Mouse (Mus musculus) ovary, adult 2 months (tissue): ENCODE data around the gene Sval1. TPM values are rescaled to one million over a fixed set of nuclear protein-coding genes. Genes with fewer than 3 reads are reported as not detected.

ENCODE experiments used
- polyA plus RNA-seq: library from polyadenylated mRNA; depleted of rRNA; stranded (reverse); fragments of >200 nt; gene quantifications from 2 replicates; pipeline ENCODE4 v1.2.3, GENCODE M21; 2012; rRNA removed

Gene Sval1
- polyA plus RNA-seq, result not detected in 2 replicates

DNA sequence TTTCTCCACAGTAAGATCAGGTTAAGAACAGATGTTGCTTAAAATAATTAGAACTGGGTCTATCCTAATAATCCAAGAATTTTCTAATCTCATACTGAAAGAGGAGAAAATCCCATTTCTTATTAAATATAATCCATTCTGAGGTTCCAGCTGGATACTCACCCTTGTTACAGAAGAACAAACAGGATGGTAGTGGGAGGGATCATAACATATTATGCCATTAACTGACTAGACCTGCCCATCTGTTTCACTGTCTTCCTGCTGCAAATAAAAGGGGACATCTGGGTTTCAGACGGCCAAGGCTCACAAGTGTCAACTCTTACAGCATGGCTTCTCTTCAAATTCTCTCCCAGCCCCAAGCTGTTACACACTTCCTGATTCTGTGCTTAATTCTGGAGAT, at the start of gene Sval1:
Gene Sval1 (plus strand): TSS at position 301 of the 400 bp plus-strand sequence.

DNA sequence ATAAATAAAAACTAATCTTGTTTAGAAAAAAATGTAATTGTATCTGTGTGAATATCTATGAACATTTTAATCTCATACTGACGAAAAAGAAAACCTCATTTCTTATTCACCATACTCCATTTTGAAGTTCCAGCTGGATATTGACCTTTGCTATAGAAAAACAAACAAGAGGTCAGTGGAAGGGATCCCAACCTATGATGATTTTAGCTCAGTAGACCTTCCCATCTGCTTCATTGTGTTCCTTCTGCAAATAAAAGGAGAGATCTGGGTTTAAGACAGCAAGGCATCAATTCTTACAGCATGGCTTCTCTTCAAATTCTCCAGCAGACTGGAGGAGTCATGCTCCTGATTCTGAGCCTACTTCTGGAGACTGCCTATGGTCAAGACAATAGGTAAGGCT, 16.4 kb downstream of the Sval1 start, which contains the start of gene Sval3:
Gene Sval3 (plus strand): TSS at position 301 of the 400 bp plus-strand sequence.

Other genes with a start within 250 kb of the Sval1 start
- gene Kel, start 247.3 kb upstream of the Sval1 start, polyA plus RNA-seq, result not detected in 2 replicates
- gene Olfr459, start 176.5 kb upstream of the Sval1 start, polyA plus RNA-seq, result not detected in 2 replicates
- gene Pip, start 104.1 kb upstream of the Sval1 start, polyA plus RNA-seq, result not detected in 2 replicates
- not detected in 2 replicates for gene Sval2, start 98.6 kb upstream of the Sval1 start, polyA plus RNA-seq
- not detected in 2 replicates for gene Sval3, start 16.5 kb downstream of the Sval1 start, polyA plus RNA-seq
- not detected in 2 replicates for gene Sva, start 86.8 kb downstream of the Sval1 start, polyA plus RNA-seq
- not detected in 2 replicates for gene Tas2r139, start 189.3 kb downstream of the Sval1 start, polyA plus RNA-seq